Mouse (Mus musculus): ENCODE data around the gene Depp1. TPM values are rescaled to one million over a fixed set of nuclear protein-coding genes. Genes with fewer than 3 reads are reported as not detected.

Depp1 gene
- polyA plus RNA-seq, 1 experiment from 2014 or later: 40.6 TPM

GRCm38 (mm10) chr6:116637496-116637895 lies 12.9 kb upstream of the Depp1 start:
- H3K4me1 ChIP-seq (ENCODE audit: control insufficient read depth in 2 of 2, insufficient read depth in 2 of 2, low read length in 2 of 2): peaks cover 27 to 50% of the 10 kb centered on the region in 2 experiments
- H3K27ac ChIP-seq (replicated peaks in 1 of 2; ENCODE audit: control insufficient read depth in 1 of 2, insufficient read depth in 1 of 2, low read depth in 2 of 2, low read length in 2 of 2): no peak overlapping the region
- H3K4me3 ChIP-seq (ENCODE audit: control insufficient read depth in 1 of 2, insufficient read depth in 1 of 2, low read depth in 1 of 2, low read length in 2 of 2): no peak overlapping the region
- no peak for ATAC-seq (ENCODE audit: insufficient number of reproducible peaks, insufficient read depth, low FRiP score, low read depth)
- no peaks in the 10 kb centered on the region for H3K27me3 ChIP-seq (ENCODE audit: control insufficient read depth, insufficient read depth, low read length)
- H3K36me3 ChIP-seq (ENCODE audit: control insufficient read depth, insufficient read depth, low read length): no peaks in the 10 kb centered on the region
- H3K9me3 ChIP-seq (ENCODE audit: control insufficient read depth, low read length): no peaks in the 10 kb centered on the region
- no peak overlapping the region for H3K9ac ChIP-seq (ENCODE audit: low read length)
- 60% methylated on average over 5 of the region's 5 CpGs for WGBS
- no peak overlapping the region for H3K4me2 ChIP-seq (ENCODE audit: low read length)

GRCm38 (mm10) chr6:116638871-116639270 lies 11.5 kb upstream of the Depp1 start:
- H3K4me1 ChIP-seq (ENCODE audit: control insufficient read depth in 2 of 2, insufficient read depth in 2 of 2, low read length in 2 of 2): peaks cover 27 to 59% of the 10 kb centered on the region in 2 experiments
- no peak overlapping the region for H3K9ac ChIP-seq (ENCODE audit: low read length)
- no peak overlapping the region for H3K4me2 ChIP-seq (ENCODE audit: low read length)
- WGBS: 72% methylated on average over 2 of the region's 2 CpGs
- H3K9me3 ChIP-seq (ENCODE audit: control insufficient read depth, low read length): no peaks in the 10 kb centered on the region
- H3K4me3 ChIP-seq (ENCODE audit: control insufficient read depth in 1 of 2, insufficient read depth in 1 of 2, low read depth in 1 of 2, low read length in 2 of 2): no peak overlapping the region
- no peaks in the 10 kb centered on the region for H3K27me3 ChIP-seq (ENCODE audit: control insufficient read depth, insufficient read depth, low read length)
- no peak for ATAC-seq (ENCODE audit: insufficient number of reproducible peaks, insufficient read depth, low FRiP score, low read depth)
- no peak overlapping the region for H3K27ac ChIP-seq (replicated peaks in 1 of 2; ENCODE audit: control insufficient read depth in 1 of 2, insufficient read depth in 1 of 2, low read depth in 2 of 2, low read length in 2 of 2)
- H3K36me3 ChIP-seq (ENCODE audit: control insufficient read depth, insufficient read depth, low read length): no peaks in the 10 kb centered on the region

GRCm38 (mm10) chr6:116639663-116640062 lies 10.7 kb upstream of the Depp1 start:
- Histone ChIP-seq H3K4me1 (ENCODE audit: control insufficient read depth in 2 of 2, insufficient read depth in 2 of 2, low read length in 2 of 2) (peaks cover 29 to 55% of the 10 kb centered on the region in 2 experiments), H3K9ac (ENCODE audit: low read length) (no peak overlapping the region), H3K9me3 (ENCODE audit: control insufficient read depth, low read length) (no peaks in the 10 kb centered on the region), H3K36me3 (ENCODE audit: control insufficient read depth, insufficient read depth, low read length) (no peaks in the 10 kb centered on the region), H3K27ac (replicated peaks in 1 of 2; ENCODE audit: control insufficient read depth in 1 of 2, insufficient read depth in 1 of 2, low read depth in 2 of 2, low read length in 2 of 2) (0 out of 4 replicates have a peak overlapping the region, but pooled peaks of 1 of the 2 experiments have one; percentile 21), H3K4me2 (ENCODE audit: low read length) (no peak overlapping the region), H3K4me3 (ENCODE audit: control insufficient read depth in 1 of 2, insufficient read depth in 1 of 2, low read depth in 1 of 2, low read length in 2 of 2) (no peak overlapping the region), H3K27me3 (ENCODE audit: control insufficient read depth, insufficient read depth, low read length) (no peaks in the 10 kb centered on the region)
- 38% methylated on average over 2 of the region's 2 CpGs for WGBS
- ATAC-seq (ENCODE audit: insufficient number of reproducible peaks, insufficient read depth, low FRiP score, low read depth): no peak

- Histone ChIP-seq H3K9ac (ENCODE audit: low read length) (no peak overlapping the region), H3K9me3 (ENCODE audit: control insufficient read depth, low read length) (no peaks in the 10 kb centered on the region), H3K36me3 (ENCODE audit: control insufficient read depth, insufficient read depth, low read length) (no peaks in the 10 kb centered on the region), H3K4me1 (ENCODE audit: control insufficient read depth in 2 of 2, insufficient read depth in 2 of 2, low read length in 2 of 2) (peaks cover 17 to 36% of the 10 kb centered on the region in 2 experiments), H3K4me3 (ENCODE audit: control insufficient read depth in 1 of 2, insufficient read depth in 1 of 2, low read depth in 1 of 2, low read length in 2 of 2) (no peak overlapping the region), H3K27me3 (ENCODE audit: control insufficient read depth, insufficient read depth, low read length) (no peaks in the 10 kb centered on the region), H3K27ac (replicated peaks in 1 of 2; ENCODE audit: control insufficient read depth in 1 of 2, insufficient read depth in 1 of 2, low read depth in 2 of 2, low read length in 2 of 2) (peak overlapping the region in 1 of 2 experiments; percentile 91; a peak in 1 of 4 replicates), H3K4me2 (ENCODE audit: low read length) (no peak overlapping the region)
- WGBS: 73% methylated on average over 11 of the region's 11 CpGs
- no peak for ATAC-seq (ENCODE audit: insufficient number of reproducible peaks, insufficient read depth, low FRiP score, low read depth)
Observed at GRCm38 (mm10) chr6:116642942-116643341, 7.5 kb upstream of the Depp1 start.

- H3K27ac ChIP-seq (replicated peaks in 1 of 2; ENCODE audit: control insufficient read depth in 1 of 2, insufficient read depth in 1 of 2, low read depth in 2 of 2, low read length in 2 of 2): peak overlapping the region; percentile 43 to 91
- no peak overlapping the region for H3K4me2 ChIP-seq (ENCODE audit: low read length)
- no peaks in the 10 kb centered on the region for H3K36me3 ChIP-seq (ENCODE audit: control insufficient read depth, insufficient read depth, low read length)
- no peaks in the 10 kb centered on the region for H3K27me3 ChIP-seq (ENCODE audit: control insufficient read depth, insufficient read depth, low read length)
- peaks cover 15 to 34% of the 10 kb centered on the region in 2 experiments for H3K4me1 ChIP-seq (ENCODE audit: control insufficient read depth in 2 of 2, insufficient read depth in 2 of 2, low read length in 2 of 2)
- no peaks in the 10 kb centered on the region for H3K9me3 ChIP-seq (ENCODE audit: control insufficient read depth, low read length)
- WGBS: 43% methylated on average over 4 of the region's 4 CpGs
- no peak overlapping the region for H3K9ac ChIP-seq (ENCODE audit: low read length)
- ATAC-seq (ENCODE audit: insufficient number of reproducible peaks, insufficient read depth, low FRiP score, low read depth): no peak
- H3K4me3 ChIP-seq (ENCODE audit: control insufficient read depth in 1 of 2, insufficient read depth in 1 of 2, low read depth in 1 of 2, low read length in 2 of 2): no peak overlapping the region
Observed at GRCm38 (mm10) chr6:116643881-116644280, 6.5 kb upstream of the Depp1 start.

GRCm38 (mm10) chr6:116644335-116644734 lies 6.1 kb upstream of the Depp1 start:
- Histone ChIP-seq H3K9ac (ENCODE audit: low read length) (no peak overlapping the region), H3K4me3 (ENCODE audit: control insufficient read depth in 1 of 2, insufficient read depth in 1 of 2, low read depth in 1 of 2, low read length in 2 of 2) (no peak overlapping the region), H3K4me1 (ENCODE audit: control insufficient read depth in 2 of 2, insufficient read depth in 2 of 2, low read length in 2 of 2) (peaks cover 12 to 32% of the 10 kb centered on the region in 2 experiments), H3K4me2 (ENCODE audit: low read length) (no peak overlapping the region), H3K27me3 (ENCODE audit: control insufficient read depth, insufficient read depth, low read length) (no peaks in the 10 kb centered on the region), H3K27ac (replicated peaks in 1 of 2; ENCODE audit: control insufficient read depth in 1 of 2, insufficient read depth in 1 of 2, low read depth in 2 of 2, low read length in 2 of 2) (peak overlapping the region; percentile 91 to 92), H3K36me3 (ENCODE audit: control insufficient read depth, insufficient read depth, low read length) (no peaks in the 10 kb centered on the region), H3K9me3 (ENCODE audit: control insufficient read depth, low read length) (no peaks in the 10 kb centered on the region)
- peak; percentile 86 for ATAC-seq (ENCODE audit: insufficient number of reproducible peaks, insufficient read depth, low FRiP score, low read depth)
- WGBS: 12% methylated on average over 3 of the region's 3 CpGs

- Histone ChIP-seq H3K4me2 (ENCODE audit: low read length) (no peak overlapping the region), H3K27me3 (ENCODE audit: control insufficient read depth, insufficient read depth, low read length) (no peaks in the 10 kb centered on the region), H3K36me3 (ENCODE audit: control insufficient read depth, insufficient read depth, low read length) (peaks cover 10% of the 10 kb centered on the region), H3K27ac (replicated peaks in 1 of 2; ENCODE audit: control insufficient read depth in 1 of 2, insufficient read depth in 1 of 2, low read depth in 2 of 2, low read length in 2 of 2) (peak overlapping the region in 1 of 2 experiments; percentile 19; a peak in 1 of 4 replicates), H3K4me1 (ENCODE audit: control insufficient read depth in 2 of 2, insufficient read depth in 2 of 2, low read length in 2 of 2) (peaks cover 28 to 42% of the 10 kb centered on the region in 2 experiments), H3K4me3 (ENCODE audit: control insufficient read depth in 1 of 2, insufficient read depth in 1 of 2, low read depth in 1 of 2, low read length in 2 of 2) (no peak overlapping the region), H3K9me3 (ENCODE audit: control insufficient read depth, low read length) (no peaks in the 10 kb centered on the region), H3K9ac (ENCODE audit: low read length) (no peak overlapping the region)
- WGBS: 68% methylated on average over 12 of the region's 12 CpGs
- no peak for ATAC-seq (ENCODE audit: insufficient number of reproducible peaks, insufficient read depth, low FRiP score, low read depth)
Observed at GRCm38 (mm10) chr6:116647763-116648162, 2.6 kb upstream of the Depp1 start.

- Histone ChIP-seq H3K9ac (ENCODE audit: low read length) (0 out of 2 replicates have a peak overlapping the region, but pooled peaks have one; percentile 66), H3K4me1 (ENCODE audit: control insufficient read depth in 2 of 2, insufficient read depth in 2 of 2, low read length in 2 of 2) (peaks cover 24 to 31% of the 10 kb centered on the region in 2 experiments), H3K9me3 (ENCODE audit: control insufficient read depth, low read length) (no peaks in the 10 kb centered on the region), H3K36me3 (ENCODE audit: control insufficient read depth, insufficient read depth, low read length) (peaks cover 11% of the 10 kb centered on the region), H3K4me3 (ENCODE audit: control insufficient read depth in 1 of 2, insufficient read depth in 1 of 2, low read depth in 1 of 2, low read length in 2 of 2) (no peak overlapping the region), H3K27ac (replicated peaks in 1 of 2; ENCODE audit: control insufficient read depth in 1 of 2, insufficient read depth in 1 of 2, low read depth in 2 of 2, low read length in 2 of 2) (peak overlapping the region; percentile 75 to 82), H3K27me3 (ENCODE audit: control insufficient read depth, insufficient read depth, low read length) (no peaks in the 10 kb centered on the region), H3K4me2 (ENCODE audit: low read length) (no peak overlapping the region)
- ATAC-seq (ENCODE audit: insufficient number of reproducible peaks, insufficient read depth, low FRiP score, low read depth): no peak
- WGBS: 67% methylated on average over 7 of the region's 7 CpGs
Observed at GRCm38 (mm10) chr6:116649811-116650210, 598 bp upstream of the Depp1 start.

Measured in heart, embryonic 14.5 days (tissue).